Mouse (Mus musculus): Measurements from ENCODE around the gene Tet2.
"Not testable (repeated sequence)": the region's sequence is repeated elsewhere in the genome, so short reads cannot be mapped to it uniquely, and the experiment has no call there.

GRCm38 (mm10) chr3:133592995-133593394 lies 48.1 kb upstream of the Tet2 start:
- not testable (repeated sequence) for TF ChIP-seq MEF2A (IDR thresholded peaks at IDR 0.05; ENCODE audit: extremely low read depth, insufficient replicate concordance, low read depth, low read length, poor library complexity, severe bottlenecking); CTCF (IDR thresholded peaks at IDR 0.05 in 2 of 3, conservative IDR thresholded peaks at IDR 0.05 in 1 of 3; ENCODE audit: control insufficient read depth in 1 of 3, insufficient read depth in 1 of 3, low read depth in 2 of 3, low read length in 3 of 3, poor library complexity in 1 of 3, severe bottlenecking in 1 of 3); MYB (IDR thresholded peaks at IDR 0.05; ENCODE audit: low read depth, low read length); EP300 (IDR thresholded peaks at IDR 0.05; ENCODE audit: low read depth in 1 of 2, low read length in 2 of 2); POLR2A (IDR thresholded peaks at IDR 0.05; ENCODE audit: control insufficient read depth in 1 of 2, insufficient read depth in 1 of 2, low read depth in 1 of 2, low read length in 2 of 2, poor library complexity in 1 of 2); ZC3H11A (IDR thresholded peaks at IDR 0.05; ENCODE audit: low read depth, low read length); CHD2 (IDR thresholded peaks at IDR 0.05; ENCODE audit: low read length); ZNF384 (IDR thresholded peaks at IDR 0.05; ENCODE audit: low read depth, low read length)
